Mouse (Mus musculus): ENCODE measurements at regions not wholly inside any gene's neighbourhood (a gene's known extent, or its start where the extent isn't known, plus 50 kb on each side); places are given as distances from the start of the nearest gene placed in this dataset.

- Histone ChIP-seq H3K4me1 (replicated peaks) (no peaks in the 10 kb centered on the region), H3K27ac (no peak overlapping the region), H3K9ac (replicated peaks) (no peak overlapping the region), H3K9me3 (no peaks in the 10 kb centered on the region), H3K36me3 (no peaks in the 10 kb centered on the region), H3K4me2 (no peak overlapping the region), H3K27me3 (no peaks in the 10 kb centered on the region), H3K4me3 (replicated peaks) (no peak overlapping the region)
- ATAC-seq (ENCODE audit: insufficient number of reproducible peaks, insufficient read depth, low FRiP score, low TSS enrichment, low read depth) = no peak
Observed at GRCm38 (mm10) chr1:121618550-121618949, 50.8 kb upstream of the Ddx18 start.
